Mouse (Mus musculus) bone marrow, adult 2 months (tissue): Measurements from ENCODE around the gene Hmmr.

Source experiments
- CTCF ChIP-seq: fragments of 200-500 bp; IDR thresholded peaks from 2 replicates; pipeline ENCODE4 v1.5.1; 2011; ENCODE audit warnings: low read length, control low read depth; ENCODE audit not compliant: control insufficient read depth, insufficient read depth
- POLR2A ChIP-seq: fragments of 200-500 bp; IDR thresholded peaks from 2 replicates; pipeline ENCODE4 v1.6.1; 2011; ENCODE audit warnings: low read depth, mild to moderate bottlenecking, control low read depth, low read length, borderline replicate concordance; ENCODE audit not compliant: control insufficient read depth

- no peak for TF ChIP-seq CTCF
- peak; percentile 25; the same call in 1 of the 2 replicates for TF ChIP-seq POLR2A
Observed at GRCm38 (mm10) chr11:40694311-40695087, 38.7 kb downstream of the Hmmr start.
